Mouse (Mus musculus) neural tube, embryonic 12.5 days (tissue): Measurements from ENCODE around the gene Dnaaf3. TPM values are rescaled to one million over a fixed set of nuclear protein-coding genes. Genes with fewer than 3 reads are reported as not detected.
A peak's percentile ranks its signal among the peaks of the same experiment; 100 is the strongest.

ENCODE experiments used
- ATAC-seq: fragments of 200-750 bp; cut with Nextera tagmentation; 2 replicates; pipeline ENCODE4 v1.8.0; 2017; ENCODE audit warnings: low read depth, mild to moderate bottlenecking, moderate TSS enrichment, moderate library complexity; ENCODE audit not compliant: low FRiP score
- H3K27ac ChIP-seq: fragments of 300-500 bp; sonication (generic); 2 replicates; pipeline ENCODE4 v1.5.1; 2016
- H3K27me3 ChIP-seq: fragments of 300-500 bp; sonication (generic); replicated peaks from 2 replicates; pipeline ENCODE4 v1.6.1; 2016; ENCODE audit warnings: mild to moderate bottlenecking
- H3K36me3 ChIP-seq: fragments of 300-500 bp; sonication (generic); 2 replicates; pipeline ENCODE4 v1.6.1; 2016; ENCODE audit warnings: mild to moderate bottlenecking
- H3K4me1 ChIP-seq: fragments of 300-500 bp; sonication (generic); 2 replicates; pipeline ENCODE4 v1.6.1; 2016
- H3K4me2 ChIP-seq: fragments of 300-500 bp; sonication (generic); replicated peaks from 2 replicates; pipeline ENCODE4 v1.6.1; 2016; ENCODE audit warnings: mild to moderate bottlenecking
- H3K4me3 ChIP-seq: fragments of 300-500 bp; sonication (generic); 2 replicates; pipeline ENCODE4 v1.5.1; 2016
- H3K9ac ChIP-seq: fragments of 300-500 bp; sonication (generic); 2 replicates; pipeline ENCODE4 v1.6.1; 2016; ENCODE audit warnings: mild to moderate bottlenecking
- H3K9me3 ChIP-seq: fragments of 300-500 bp; sonication (generic); 2 replicates; pipeline ENCODE4 v1.6.1; 2016; ENCODE audit warnings: mild to moderate bottlenecking
- WGBS: fragments of 180-500 bp; shearing (Covaris S2); methylation state at CpG from one replicate; pipeline ENCODE4 v1.1.7; 2016; 5-methylcytosine and 5-hydroxymethylcytosine counted together
- polyA plus RNA-seq: library from polyadenylated mRNA; unstranded; fragments of >200 nt; fragmentation: Nextera tagmentation; extraction: Ambion mirVana; gene quantifications from 2 replicates; pipeline ENCODE4 v1.2.1, GENCODE M21; 2016

Dnaaf3 gene
- polyA plus RNA-seq, 1 experiment from 2014 or later, result 1.7 TPM

GRCm38 (mm10) chr7:4516332-4517050 lies 15.8 kb downstream of the Dnaaf3 start, which contains the start of gene Tnnt1:
Gene Tnnt1, minus strand, starts transcription at chr7:4516382.
- H3K27ac ChIP-seq, result no peak within 1 kb of the TSS
- H3K27me3 ChIP-seq, result peaks cover 8% of the 10 kb centered on the region
- peaks cover 10% of the 10 kb centered on the region for H3K4me1 ChIP-seq
- H3K4me2 ChIP-seq, result no peak within 1 kb of the TSS
- no peak within 1 kb of the TSS for H3K9ac ChIP-seq
- ATAC-seq, result 0 out of 2 replicates have a peak, but pooled peaks have one; percentile 34
- no peak within 1 kb of the TSS for H3K4me3 ChIP-seq
- no peaks in the 10 kb centered on the region for H3K36me3 ChIP-seq
- WGBS, result 16% methylated on average over 4 of the region's 4 CpGs
- no peaks in the 10 kb centered on the region for H3K9me3 ChIP-seq

DNA sequence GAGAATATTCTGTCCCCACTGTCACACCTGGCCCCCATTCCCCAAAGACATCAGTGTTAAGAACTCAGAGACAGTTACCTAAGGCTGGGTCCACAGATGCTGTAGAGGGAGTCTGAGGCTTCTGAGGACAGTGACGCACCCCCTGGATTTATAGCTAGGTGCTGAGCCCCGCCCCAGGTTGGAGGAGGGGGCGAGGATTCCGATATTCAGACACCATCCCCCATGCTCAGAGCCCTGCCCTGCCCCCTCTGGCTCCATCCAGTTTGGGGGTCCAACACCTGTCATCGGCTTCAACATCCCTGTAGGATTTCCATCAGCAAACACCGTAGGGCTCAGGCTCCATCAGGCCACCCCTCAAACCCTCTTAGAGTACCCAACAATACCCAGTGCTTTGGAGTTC lies 16.4 kb downstream of the Dnaaf3 start:
- H3K27me3 ChIP-seq, result peaks cover 7% of the 10 kb centered on the region
- H3K36me3 ChIP-seq, result no peaks in the 10 kb centered on the region
- no peak overlapping the region for H3K9ac ChIP-seq
- 49% methylated on average over 6 of the region's 6 CpGs for WGBS
- no peak overlapping the region for H3K4me2 ChIP-seq
- H3K4me3 ChIP-seq, result no peak overlapping the region
- peaks cover 10% of the 10 kb centered on the region for H3K4me1 ChIP-seq
- 0 out of 2 replicates have a peak, but pooled peaks have one; percentile 18 for ATAC-seq
- no peaks in the 10 kb centered on the region for H3K9me3 ChIP-seq
- H3K27ac ChIP-seq, result no peak overlapping the region

- Histone ChIP-seq H3K9ac (no peak overlapping the region), H3K36me3 (no peaks in the 10 kb centered on the region), H3K4me2 (no peak overlapping the region), H3K27ac (no peak overlapping the region), H3K9me3 (no peaks in the 10 kb centered on the region), H3K27me3 (no peaks in the 10 kb centered on the region; the same call in 1 of the 2 replicates), H3K4me1 (peaks cover 16% of the 10 kb centered on the region), H3K4me3 (no peak overlapping the region)
- WGBS, result 66% methylated on average over 6 of the region's 6 CpGs
- no peak for ATAC-seq
Measured at GRCm38 (mm10) chr7:4513829-4514712, 18.2 kb downstream of the Dnaaf3 start.

DNA sequence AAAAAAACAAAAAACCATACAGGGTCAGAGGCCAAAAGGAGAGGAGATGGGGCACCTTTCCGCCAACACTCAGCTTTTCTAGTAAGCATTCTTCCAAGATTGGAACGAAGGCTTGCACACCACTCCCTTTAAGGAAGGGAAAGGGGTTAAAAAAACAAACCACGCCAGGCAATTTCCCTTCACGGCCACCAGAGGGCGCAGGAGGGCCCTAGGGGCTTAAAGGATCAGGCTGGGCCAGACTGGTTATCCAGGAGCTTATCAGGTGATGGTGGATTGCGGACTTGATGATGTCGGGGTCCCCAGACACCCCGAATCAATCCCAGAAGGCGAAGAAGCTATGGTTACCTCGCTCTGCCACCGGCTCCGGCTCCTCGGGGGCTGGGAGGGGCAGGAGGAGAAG lies 19.0 kb downstream of the Dnaaf3 start:
- H3K9me3 ChIP-seq, result no peaks in the 10 kb centered on the region
- H3K4me1 ChIP-seq, result peaks cover 16% of the 10 kb centered on the region
- 33% methylated on average over 13 of the region's 13 CpGs for WGBS
- no peaks in the 10 kb centered on the region for H3K36me3 ChIP-seq
- H3K4me3 ChIP-seq, result no peak overlapping the region
- no peak overlapping the region for H3K27ac ChIP-seq
- H3K27me3 ChIP-seq, result no peaks in the 10 kb centered on the region; the same call in 1 of the 2 replicates
- H3K9ac ChIP-seq, result no peak overlapping the region
- no peak overlapping the region for H3K4me2 ChIP-seq
- ATAC-seq, result no peak; the same call in 1 of the 2 replicates

DNA sequence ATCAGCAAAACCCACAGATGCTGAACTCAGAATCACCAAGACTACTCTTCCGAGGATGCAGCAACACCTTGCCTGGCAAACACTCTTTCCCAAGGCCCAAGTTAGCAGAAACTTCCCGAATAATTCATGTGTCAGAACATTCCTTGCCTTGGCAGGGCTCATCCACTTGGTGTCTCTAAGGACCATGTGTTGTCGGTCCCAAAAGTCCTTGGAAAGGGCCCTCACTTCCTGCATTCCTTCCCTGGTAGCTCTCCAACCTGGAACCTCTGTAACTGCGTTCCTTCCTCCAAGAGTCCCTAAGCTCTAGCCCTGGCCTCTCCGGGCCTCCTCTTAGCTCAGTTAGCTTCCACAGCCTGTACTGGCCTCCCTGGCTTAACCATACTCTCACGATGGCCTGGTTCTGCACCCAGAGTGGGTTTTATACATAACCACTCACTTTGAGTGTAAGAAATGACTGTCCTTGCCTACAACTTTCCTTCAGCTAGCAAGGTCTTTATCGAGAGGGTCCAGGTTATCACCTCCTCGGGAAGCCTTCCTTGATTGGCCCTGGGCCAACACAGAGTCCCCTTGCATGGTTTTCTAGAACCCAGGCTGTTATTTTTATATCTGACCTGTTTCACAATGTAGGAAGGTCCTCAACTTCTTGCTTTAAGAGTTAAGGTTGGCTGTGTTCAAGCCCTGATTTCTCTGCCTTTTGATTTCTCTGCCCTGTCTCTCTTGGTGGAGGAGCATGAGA lies 20.6 kb downstream of the Dnaaf3 start:
- H3K9me3 ChIP-seq, result no peaks in the 10 kb centered on the region
- peaks cover 15% of the 10 kb centered on the region for H3K4me1 ChIP-seq
- no peak overlapping the region for H3K4me3 ChIP-seq
- no peak overlapping the region; the same call in 1 of the 2 replicates for H3K9ac ChIP-seq
- no peak for ATAC-seq
- 80% methylated on average over 8 of the region's 8 CpGs for WGBS
- H3K27me3 ChIP-seq, result no peaks in the 10 kb centered on the region; the same call in 1 of the 2 replicates
- H3K36me3 ChIP-seq, result no peaks in the 10 kb centered on the region
- H3K27ac ChIP-seq, result no peak overlapping the region
- H3K4me2 ChIP-seq, result no peak overlapping the region

DNA sequence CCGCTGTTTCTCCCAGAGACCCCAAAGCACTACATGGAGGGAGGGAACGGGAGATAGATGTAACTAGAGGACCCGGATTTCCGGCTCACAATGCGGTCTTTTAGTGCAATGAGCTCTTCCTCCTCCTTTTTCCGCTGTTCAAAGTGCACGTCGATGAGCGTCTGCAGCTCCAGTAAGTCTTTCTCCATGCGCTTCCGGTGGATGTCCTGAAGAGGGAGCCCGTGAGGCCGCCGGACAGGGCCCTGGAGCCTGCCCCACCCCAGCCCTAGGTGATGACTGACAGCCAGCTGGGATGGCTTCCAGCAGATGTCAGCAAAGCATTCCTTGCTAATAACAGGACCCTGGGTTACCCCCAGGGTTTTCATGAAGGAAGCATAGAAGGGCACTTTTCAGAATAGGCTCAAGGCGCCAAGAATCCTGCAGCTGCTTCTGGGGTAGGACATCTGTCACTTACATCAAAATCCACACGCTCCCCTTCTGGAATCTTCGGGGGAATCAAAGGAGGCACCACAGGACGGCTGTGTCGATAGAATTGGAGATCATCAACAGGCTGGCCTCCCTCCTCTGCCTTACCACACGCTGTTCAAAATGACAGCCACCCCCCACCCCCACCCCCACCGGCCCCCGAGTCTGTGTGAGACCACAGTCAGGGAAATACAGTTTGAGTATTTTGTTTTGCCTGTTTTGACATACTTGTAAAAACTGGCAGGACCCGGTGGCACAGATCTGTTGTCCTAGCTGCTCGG lies 22.2 kb downstream of the Dnaaf3 start:
- H3K27me3 ChIP-seq, result no peaks in the 10 kb centered on the region; the same call in 1 of the 2 replicates
- no peak overlapping the region for H3K27ac ChIP-seq
- no peaks in the 10 kb centered on the region for H3K36me3 ChIP-seq
- H3K9me3 ChIP-seq, result no peaks in the 10 kb centered on the region
- peak overlapping the region; percentile 19 for H3K4me2 ChIP-seq
- 15% methylated on average over 24 of the region's 24 CpGs for WGBS
- no peak overlapping the region for H3K4me3 ChIP-seq
- ATAC-seq, result peak; percentile 70; the same call in 1 of the 2 replicates
- H3K9ac ChIP-seq, result no peak overlapping the region
- peaks cover 6% of the 10 kb centered on the region; the same call in 1 of the 2 replicates for H3K4me1 ChIP-seq

- Histone ChIP-seq H3K27ac (no peak overlapping the region), H3K9ac (no peak overlapping the region), H3K27me3 (no peaks in the 10 kb centered on the region; the same call in 1 of the 2 replicates), H3K36me3 (no peaks in the 10 kb centered on the region), H3K4me3 (no peak overlapping the region), H3K4me2 (no peak overlapping the region), H3K4me1 (peaks cover 6% of the 10 kb centered on the region; the same call in 1 of the 2 replicates), H3K9me3 (no peaks in the 10 kb centered on the region)
- 93% methylated on average over 8 of the region's 8 CpGs for WGBS
- no peak for ATAC-seq
Measured at GRCm38 (mm10) chr7:4508739-4509116, 23.5 kb downstream of the Dnaaf3 start.

- H3K36me3 ChIP-seq, result no peaks in the 10 kb centered on the region
- no peaks in the 10 kb centered on the region; the same call in 1 of the 2 replicates for H3K27me3 ChIP-seq
- no peak overlapping the region for H3K4me3 ChIP-seq
- no peak overlapping the region for H3K4me2 ChIP-seq
- 71% methylated on average over 32 of the region's 32 CpGs for WGBS
- no peaks in the 10 kb centered on the region for H3K9me3 ChIP-seq
- no peak overlapping the region for H3K9ac ChIP-seq
- peaks cover 6% of the 10 kb centered on the region; the same call in 1 of the 2 replicates for H3K4me1 ChIP-seq
- ATAC-seq, result no peak
- H3K27ac ChIP-seq, result no peak overlapping the region
Measured at GRCm38 (mm10) chr7:4508062-4508738, 24.1 kb downstream of the Dnaaf3 start.

- Histone ChIP-seq H3K9ac (no peak overlapping the region), H3K4me3 (no peak overlapping the region), H3K9me3 (no peaks in the 10 kb centered on the region), H3K36me3 (no peaks in the 10 kb centered on the region), H3K27me3 (no peaks in the 10 kb centered on the region; the same call in 1 of the 2 replicates), H3K27ac (no peak overlapping the region), H3K4me2 (no peak overlapping the region), H3K4me1 (peaks cover 6% of the 10 kb centered on the region; the same call in 1 of the 2 replicates)
- ATAC-seq, result no peak
- 66% methylated on average over 3 of the region's 4 CpGs for WGBS
Measured at GRCm38 (mm10) chr7:4507220-4507619, 25.0 kb downstream of the Dnaaf3 start.

DNA sequence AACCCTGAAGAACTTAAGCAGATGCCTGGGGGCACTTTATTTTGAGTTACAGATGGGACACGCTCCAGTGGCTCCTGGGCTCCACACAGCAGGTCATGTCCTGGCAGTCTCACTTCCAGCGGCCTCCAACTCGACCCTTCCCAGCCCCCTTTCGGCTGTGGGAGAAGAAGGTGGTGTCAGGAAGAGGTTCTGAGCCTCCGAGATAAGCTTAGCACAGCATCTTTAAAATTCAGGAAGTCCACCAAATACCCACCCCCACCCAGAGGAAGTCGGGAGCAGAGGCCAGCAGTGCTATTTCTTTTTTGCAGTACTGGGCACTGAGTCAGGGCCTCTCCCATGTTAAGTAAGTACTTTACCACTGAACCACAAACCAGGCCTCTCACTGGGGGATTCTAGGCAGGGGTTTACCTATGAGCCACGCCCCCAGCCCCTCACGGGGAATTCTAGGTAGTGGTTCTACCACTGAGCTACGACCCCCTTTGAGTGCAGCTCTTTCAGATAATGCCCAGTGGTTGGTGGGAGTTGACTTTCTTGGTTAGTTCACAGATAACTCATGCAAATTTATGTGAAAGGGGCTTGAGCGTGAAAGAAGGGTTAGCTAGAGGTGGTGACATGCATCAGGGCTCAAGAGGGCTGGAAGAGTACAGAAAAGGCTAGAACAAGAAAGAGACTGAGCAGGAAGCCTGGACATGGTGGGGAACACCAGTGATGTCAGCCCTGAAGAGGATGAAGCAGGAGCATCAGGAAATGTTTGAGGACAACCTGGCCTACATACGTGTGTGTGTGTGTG lies 27.4 kb downstream of the Dnaaf3 start:
- no peak overlapping the region for H3K4me3 ChIP-seq
- no peak for ATAC-seq
- H3K4me1 ChIP-seq, result peaks cover 12% of the 10 kb centered on the region
- WGBS, result 62% methylated on average over 11 of the region's 11 CpGs
- no peak overlapping the region for H3K9ac ChIP-seq
- H3K36me3 ChIP-seq, result no peaks in the 10 kb centered on the region
- H3K9me3 ChIP-seq, result no peaks in the 10 kb centered on the region
- H3K27me3 ChIP-seq, result no peaks in the 10 kb centered on the region
- no peak overlapping the region for H3K27ac ChIP-seq
- no peak overlapping the region for H3K4me2 ChIP-seq
